Mouse (Mus musculus) kidney, postnatal 14 days (tissue): ENCODE measurements at regions not wholly inside any gene's neighbourhood (a gene's known extent, or its start where the extent isn't known, plus 50 kb on each side); places are given as distances from the start of the nearest gene placed in this dataset.

Source experiments
- DNase-seq: peaks from one replicate; pipeline ENCODE4 v3.0.0; 2022; ENCODE audit warnings: mixed read lengths

GRCm38 (mm10) chr10:96955776-96956448 lies 339.1 kb downstream of the Btg1 start:
- DNase-seq, result no peak

- no peak for DNase-seq
These were observed 339.6 kb downstream of the Btg1 start for GRCm38 (mm10) chr10:96956449-96956834.

- DNase-seq, result no peak
These were observed 340.2 kb downstream of the Btg1 start for GRCm38 (mm10) chr10:96957019-96957418.

GRCm38 (mm10) chr10:96969825-96970224 lies 353.0 kb downstream of the Btg1 start:
- DNase-seq, result no peak

- DNase-seq, result no peak
These were observed 353.9 kb downstream of the Btg1 start for GRCm38 (mm10) chr10:96970737-96971136.

- DNase-seq, result no peak
These were observed 355.0 kb downstream of the Btg1 start for GRCm38 (mm10) chr10:96971810-96972209.

GRCm38 (mm10) chr10:96974326-96974977 lies 357.6 kb downstream of the Btg1 start:
- DNase-seq, result no peak

- DNase-seq, result no peak
These were observed 359.9 kb downstream of the Btg1 start for GRCm38 (mm10) chr10:96976691-96977090.

GRCm38 (mm10) chr10:96980494-96980831 lies 363.7 kb downstream of the Btg1 start:
- DNase-seq, result no peak

- DNase-seq, result no peak
These were observed 364.2 kb downstream of the Btg1 start for GRCm38 (mm10) chr10:96980832-96981515.

- no peak for DNase-seq
These were observed 364.7 kb downstream of the Btg1 start for GRCm38 (mm10) chr10:96981516-96981869.

- no peak for DNase-seq
These were observed 384.1 kb downstream of the Btg1 start for GRCm38 (mm10) chr10:97000871-97001270.

GRCm38 (mm10) chr10:97008873-97009272 lies 392.1 kb downstream of the Btg1 start:
- no peak for DNase-seq

GRCm38 (mm10) chr10:97009859-97010258 lies 393.1 kb downstream of the Btg1 start:
- no peak for DNase-seq

GRCm38 (mm10) chr10:97018641-97019040 lies 401.8 kb downstream of the Btg1 start:
- DNase-seq, result no peak

GRCm38 (mm10) chr10:97028776-97029175 lies 412.0 kb downstream of the Btg1 start:
- DNase-seq, result no peak

- no peak for DNase-seq
These were observed 414.2 kb downstream of the Btg1 start for GRCm38 (mm10) chr10:97030996-97031395.

- DNase-seq, result no peak
These were observed 418.6 kb downstream of the Btg1 start for GRCm38 (mm10) chr10:97035371-97035786.

- no peak for DNase-seq
These were observed 421.2 kb downstream of the Btg1 start for GRCm38 (mm10) chr10:97038025-97038424.

- no peak for DNase-seq
These were observed 430.8 kb downstream of the Btg1 start for GRCm38 (mm10) chr10:97047566-97047965.

- DNase-seq, result no peak
These were observed 431.2 kb downstream of the Btg1 start for GRCm38 (mm10) chr10:97047996-97048395.

- no peak for DNase-seq
These were observed 424.9 kb upstream of the Dcn start for GRCm38 (mm10) chr10:97054472-97054871.

- no peak for DNase-seq
These were observed 417.4 kb upstream of the Dcn start for GRCm38 (mm10) chr10:97061961-97062360.

- DNase-seq, result no peak
These were observed 414.9 kb upstream of the Dcn start for GRCm38 (mm10) chr10:97064546-97064945.
